Mouse (Mus musculus) lung, embryonic 14.5 days (tissue): ENCODE measurements around the gene Lekr1. TPM values are rescaled to one million over a fixed set of nuclear protein-coding genes. Genes with fewer than 3 reads are reported as not detected.

Source experiments
- ATAC-seq: fragments of 200-750 bp; cut with Nextera tagmentation; 2 replicates; pipeline ENCODE4 v1.8.0; 2017; ENCODE audit warnings: mild to moderate bottlenecking, moderate TSS enrichment, moderate library complexity; ENCODE audit not compliant: insufficient read depth
- DNase-seq: peaks from one replicate; pipeline ENCODE4 v3.0.0-alpha.2; 2015
- H3K27ac ChIP-seq: fragments of 300-500 bp; sonication (generic); 2 replicates; pipeline ENCODE4 v1.5.1; 2014; ENCODE audit warnings: low read depth, mild to moderate bottlenecking, moderate library complexity
- H3K27me3 ChIP-seq: fragments of 300-500 bp; sonication (generic); 2 replicates; pipeline ENCODE4 v1.6.1; 2014; ENCODE audit warnings: low read length, control low read depth; ENCODE audit not compliant: insufficient read depth
- H3K36me3 ChIP-seq: fragments of 300-500 bp; sonication (generic); 2 replicates; pipeline ENCODE4 v1.6.1; 2014; ENCODE audit warnings: control low read depth; ENCODE audit not compliant: insufficient read depth
- H3K4me1 ChIP-seq: fragments of 300-500 bp; sonication (generic); 2 replicates; pipeline ENCODE4 v1.6.1; 2014; ENCODE audit warnings: antibody characterized with exemption, control low read depth; ENCODE audit not compliant: insufficient read depth
- H3K4me2 ChIP-seq: fragments of 300-500 bp; sonication (generic); 2 replicates; pipeline ENCODE4 v1.6.1; 2014; ENCODE audit warnings: mild to moderate bottlenecking
- H3K4me3 ChIP-seq: fragments of 300-500 bp; sonication (generic); 2 replicates; pipeline ENCODE4 v1.5.1; 2014; ENCODE audit warnings: low read depth, low read length
- H3K9ac ChIP-seq: fragments of 300-500 bp; sonication (generic); 2 replicates; pipeline ENCODE4 v1.6.1; 2014
- H3K9me3 ChIP-seq: fragments of 300-500 bp; sonication (generic); 2 replicates; pipeline ENCODE4 v1.6.1; 2016; ENCODE audit warnings: low read depth, low read length, control low read depth
- CTCF ChIP-seq: IDR thresholded peaks from 2 replicates; pipeline ENCODE4 v1.5.1; 2016; ENCODE audit warnings: antibody characterized with exemption, low read depth
- WGBS: fragments of 180-500 bp; shearing (Covaris S2); extraction: QIAGEN DNeasy Blood & Tissue Kit; methylation state at CpG from one replicate; pipeline ENCODE4 v1.1.7; 2014; 5-methylcytosine and 5-hydroxymethylcytosine counted together
- polyA plus RNA-seq: library from polyadenylated mRNA; unstranded; fragments of >200 nt; fragmentation: Nextera tagmentation; extraction: Ambion mirVana; gene quantifications from 2 replicates; pipeline ENCODE4 v1.2.1, GENCODE M21; 2014

Lekr1 gene
- polyA plus RNA-seq, 1 experiment from 2014 or later, result 9.5 TPM

DNA sequence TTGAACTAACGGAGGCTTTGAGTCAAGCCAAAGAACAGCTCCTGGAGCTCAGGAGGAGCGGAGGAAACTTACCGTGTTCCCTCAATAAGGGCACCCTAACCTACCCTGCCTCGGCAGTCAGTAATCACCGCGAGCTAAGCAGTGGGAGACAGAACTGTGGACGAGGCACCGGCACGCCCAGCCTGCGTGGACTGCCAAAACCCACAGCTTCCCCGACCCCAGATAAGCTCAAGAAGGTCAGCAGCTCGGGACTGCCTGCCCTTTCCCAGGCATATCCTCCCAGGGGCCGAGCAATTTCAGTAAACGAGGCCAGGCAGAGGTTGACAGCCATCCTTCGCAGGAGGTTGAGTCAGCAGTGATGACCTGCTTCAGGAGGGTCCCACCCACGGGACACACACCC is 164.8 kb downstream of the Lekr1 start:
- no peaks in the 10 kb centered on the region for H3K27me3 ChIP-seq
- no peaks in the 10 kb centered on the region for H3K36me3 ChIP-seq
- H3K4me1 ChIP-seq, result peaks cover 15% of the 10 kb centered on the region
- H3K9ac ChIP-seq, result no peak overlapping the region
- peak overlapping the region; percentile 8; the same call in 1 of the 2 replicates for H3K4me2 ChIP-seq
- WGBS, result 9% methylated on average over 16 of the region's 16 CpGs
- ATAC-seq, result no peak
- TF ChIP-seq CTCF, result no peak
- no peak overlapping the region for H3K4me3 ChIP-seq
- no peak overlapping the region for H3K27ac ChIP-seq
- H3K9me3 ChIP-seq, result no peaks in the 10 kb centered on the region
- no peak for DNase-seq

DNA sequence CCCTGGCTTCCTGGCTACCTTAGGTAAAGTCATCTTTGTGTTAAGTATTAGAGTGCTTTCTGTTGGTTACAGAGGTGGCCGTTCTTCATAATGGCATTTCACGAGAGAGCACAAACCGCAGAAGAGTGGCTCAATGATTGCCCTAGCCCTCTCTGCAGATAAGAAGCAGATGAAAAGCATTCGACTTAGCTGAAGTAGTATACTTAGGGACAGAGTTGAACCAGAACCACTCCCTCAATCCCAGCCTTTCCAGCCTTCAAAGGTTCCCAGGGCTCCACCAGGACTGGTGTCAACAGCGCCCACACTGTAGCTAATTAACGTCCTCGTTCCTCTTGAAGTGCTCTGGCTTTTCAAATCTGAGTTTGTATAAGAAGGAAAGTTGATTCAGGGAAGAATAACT is 166.4 kb downstream of the Lekr1 start:
- Histone ChIP-seq H3K9me3 (no peaks in the 10 kb centered on the region), H3K9ac (no peak overlapping the region), H3K27me3 (no peaks in the 10 kb centered on the region), H3K36me3 (no peaks in the 10 kb centered on the region), H3K27ac (peak overlapping the region; percentile 9; the same call in 1 of the 2 replicates), H3K4me3 (no peak overlapping the region), H3K4me2 (no peak overlapping the region), H3K4me1 (peaks cover 15% of the 10 kb centered on the region)
- 22% methylated on average over 7 of the region's 7 CpGs for WGBS
- no peak for TF ChIP-seq CTCF
- DNase-seq, result peak; percentile 48
- 0 out of 2 replicates have a peak, but pooled peaks have one; percentile 39 for ATAC-seq

DNA sequence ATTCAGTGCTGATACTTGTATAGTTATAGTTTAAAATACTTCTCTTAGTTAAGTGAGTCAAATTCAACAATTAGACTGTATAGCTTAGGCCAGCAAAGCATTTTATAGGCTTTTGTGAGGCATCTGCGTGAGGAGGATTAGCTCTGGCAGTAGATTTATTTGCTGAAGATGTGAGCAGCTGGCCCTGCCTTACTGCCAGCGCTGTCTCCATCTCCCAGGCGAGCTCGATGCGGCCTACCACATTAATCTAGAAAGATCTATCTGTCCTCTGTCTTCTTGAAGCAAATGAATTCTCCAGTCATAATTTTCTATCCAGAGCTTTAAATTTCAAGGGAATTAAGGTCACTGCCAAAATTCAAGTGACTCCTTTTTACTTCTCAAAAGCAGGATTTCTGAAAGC is 170.4 kb downstream of the Lekr1 start:
- DNase-seq (no peak), ATAC-seq (no peak)
- H3K9me3 ChIP-seq, result no peaks in the 10 kb centered on the region
- no peaks in the 10 kb centered on the region for H3K36me3 ChIP-seq
- no peaks in the 10 kb centered on the region for H3K27me3 ChIP-seq
- WGBS, result 60% methylated on average over 5 of the region's 5 CpGs
- H3K4me2 ChIP-seq, result no peak overlapping the region
- no peak overlapping the region for H3K27ac ChIP-seq
- no peak for TF ChIP-seq CTCF
- 0 out of 2 replicates have a peak, but pooled peaks cover 3% of the 10 kb centered on the region for H3K4me1 ChIP-seq
- no peak overlapping the region for H3K4me3 ChIP-seq
- no peak overlapping the region for H3K9ac ChIP-seq

DNA sequence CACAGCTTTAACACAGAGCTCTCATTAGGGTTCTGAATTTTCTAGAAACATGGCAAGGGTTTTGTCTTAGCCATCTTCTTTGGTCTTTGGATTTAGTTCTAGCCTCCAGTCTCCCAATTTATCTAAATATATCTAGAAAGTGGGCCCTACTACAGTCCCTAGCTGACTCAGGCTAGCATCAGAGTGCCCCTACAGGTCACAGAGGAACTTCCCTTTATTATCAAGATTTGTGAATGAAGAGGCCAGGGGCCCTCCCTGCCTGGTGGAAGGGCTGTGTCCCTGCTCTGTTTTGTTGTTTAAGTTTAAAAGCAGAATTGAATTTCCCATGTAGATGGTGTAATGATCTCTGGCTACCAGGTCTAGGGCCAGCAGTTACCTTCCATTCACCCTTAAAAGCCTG is 173.6 kb downstream of the Lekr1 start:
- no peak overlapping the region for H3K27ac ChIP-seq
- no peak overlapping the region for H3K4me2 ChIP-seq
- peak; percentile 16; the same call in 1 of the 2 replicates for TF ChIP-seq CTCF
- no peak overlapping the region for H3K9ac ChIP-seq
- no peaks in the 10 kb centered on the region for H3K27me3 ChIP-seq
- no peak for ATAC-seq
- DNase-seq, result no peak
- H3K36me3 ChIP-seq, result no peaks in the 10 kb centered on the region
- H3K4me1 ChIP-seq, result no peaks in the 10 kb centered on the region
- H3K4me3 ChIP-seq, result no peak overlapping the region
- no peaks in the 10 kb centered on the region for H3K9me3 ChIP-seq

DNA sequence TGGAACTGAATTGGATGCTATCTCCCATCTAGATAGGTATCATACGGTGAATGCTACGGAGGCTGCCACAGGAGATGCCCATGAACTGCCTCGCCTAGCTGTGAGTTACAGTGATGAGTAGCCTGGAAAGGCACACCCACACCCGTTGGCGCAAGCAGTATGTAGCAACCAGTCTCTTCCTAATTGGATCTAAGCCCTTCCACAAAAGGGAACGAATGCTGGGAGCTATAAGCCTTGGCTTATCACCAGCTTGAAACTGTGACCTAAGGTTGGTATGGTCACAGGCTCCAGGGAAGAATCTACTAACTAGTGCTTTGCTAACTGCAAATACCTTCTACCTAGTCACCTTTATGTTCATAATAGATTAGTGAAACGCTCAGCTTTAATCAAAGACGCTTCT is 175.1 kb downstream of the Lekr1 start:
- 84% methylated on average over 8 of the region's 8 CpGs for WGBS
- DNase-seq, result no peak
- no peaks in the 10 kb centered on the region for H3K4me1 ChIP-seq

DNA sequence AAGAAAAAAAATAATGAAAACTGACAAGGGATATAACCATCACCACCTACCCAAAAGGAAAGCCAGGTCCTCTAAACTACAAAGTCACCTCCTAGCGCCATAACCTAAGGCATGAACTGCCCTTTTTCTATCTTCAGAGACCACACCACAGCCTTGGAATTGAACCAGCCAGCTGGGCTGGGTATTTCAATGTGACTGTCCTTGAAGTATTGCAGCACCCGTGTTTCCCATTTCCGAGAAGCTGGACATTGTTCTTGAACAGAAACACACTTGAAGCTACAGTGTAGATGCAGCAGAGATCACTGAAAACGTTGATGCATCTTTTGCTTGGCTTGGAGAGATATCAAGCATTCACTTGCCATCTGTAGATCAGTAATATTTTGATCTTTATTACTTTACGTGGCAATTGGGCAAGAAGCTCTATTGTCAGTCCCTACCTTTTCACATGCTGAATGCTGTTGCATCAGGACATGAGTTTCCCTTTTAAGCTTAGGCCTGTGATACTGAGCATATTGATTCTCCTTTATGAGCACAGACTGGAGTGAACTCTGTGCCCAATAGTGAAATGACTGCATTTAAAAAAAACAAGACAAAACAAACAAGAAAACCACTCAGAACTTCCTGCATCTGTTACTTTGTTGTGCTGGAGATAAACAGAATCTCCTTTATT is 176.6 kb downstream of the Lekr1 start:
- Histone ChIP-seq H3K4me3 (no peak overlapping the region), H3K36me3 (no peaks in the 10 kb centered on the region), H3K4me1 (peaks cover 8% of the 10 kb centered on the region; the same call in 1 of the 2 replicates), H3K27ac (no peak overlapping the region), H3K27me3 (no peaks in the 10 kb centered on the region), H3K9me3 (no peaks in the 10 kb centered on the region), H3K9ac (no peak overlapping the region), H3K4me2 (no peak overlapping the region)
- WGBS, result 80% methylated on average over 5 of the region's 5 CpGs
- TF ChIP-seq CTCF, result no peak
- DNase-seq, result no peak
- ATAC-seq, result no peak

More for the DNA sequence above, 175.1 kb downstream of the Lekr1 start:
- no peaks in the 10 kb centered on the region for H3K27me3 ChIP-seq
- no peak overlapping the region for H3K9ac ChIP-seq
- no peak for ATAC-seq
- H3K36me3 ChIP-seq, result no peaks in the 10 kb centered on the region
- H3K4me3 ChIP-seq, result no peak overlapping the region
- H3K4me2 ChIP-seq, result no peak overlapping the region
- H3K9me3 ChIP-seq, result no peaks in the 10 kb centered on the region
- H3K27ac ChIP-seq, result no peak overlapping the region
- TF ChIP-seq CTCF, result no peak

DNA sequence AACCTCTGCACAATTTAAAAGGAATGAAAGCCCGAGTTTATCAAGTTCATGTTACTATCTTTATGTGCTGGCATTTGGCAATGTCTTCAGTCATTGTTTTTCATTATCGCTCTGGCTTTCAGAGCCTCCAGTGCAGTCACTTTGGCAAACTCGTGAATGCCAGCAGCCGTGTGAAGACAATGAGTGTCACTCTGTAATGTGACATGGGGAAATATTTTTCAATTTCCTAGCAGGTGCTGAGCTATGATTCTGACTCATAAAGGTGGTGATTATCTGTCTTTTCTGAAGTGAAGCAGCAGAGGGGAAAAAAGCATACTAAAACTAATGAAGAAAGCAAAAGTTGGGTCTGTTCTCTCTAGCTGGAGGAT is 177.1 kb downstream of the Lekr1 start:
- Histone ChIP-seq H3K4me3 (no peak overlapping the region), H3K9ac (no peak overlapping the region), H3K27ac (no peak overlapping the region), H3K36me3 (no peaks in the 10 kb centered on the region), H3K27me3 (no peaks in the 10 kb centered on the region), H3K4me2 (no peak overlapping the region), H3K4me1 (peaks cover 8% of the 10 kb centered on the region; the same call in 1 of the 2 replicates), H3K9me3 (no peaks in the 10 kb centered on the region)
- WGBS, result 47% methylated on average over 4 of the region's 4 CpGs
- no peak for TF ChIP-seq CTCF
- no peak for DNase-seq
- ATAC-seq, result no peak
